Mouse (Mus musculus) cortical plate, adult 2 months (tissue): Measurements from ENCODE around the gene Slc1a3.

ENCODE experiments used
- CTCF ChIP-seq: fragments of 200-500 bp; IDR thresholded peaks from 2 replicates; pipeline ENCODE4 v1.5.1; 2011; ENCODE audit warnings: mild to moderate bottlenecking, control low read depth, low read length; ENCODE audit not compliant: insufficient read depth; ENCODE audit errors: extremely low read depth
- POLR2A ChIP-seq: fragments of 200-500 bp; IDR thresholded peaks from 2 replicates; pipeline ENCODE4 v1.6.1; 2011; ENCODE audit warnings: mild to moderate bottlenecking, low read length, control low read depth; ENCODE audit not compliant: insufficient read depth; ENCODE audit errors: extremely low read depth

DNA sequence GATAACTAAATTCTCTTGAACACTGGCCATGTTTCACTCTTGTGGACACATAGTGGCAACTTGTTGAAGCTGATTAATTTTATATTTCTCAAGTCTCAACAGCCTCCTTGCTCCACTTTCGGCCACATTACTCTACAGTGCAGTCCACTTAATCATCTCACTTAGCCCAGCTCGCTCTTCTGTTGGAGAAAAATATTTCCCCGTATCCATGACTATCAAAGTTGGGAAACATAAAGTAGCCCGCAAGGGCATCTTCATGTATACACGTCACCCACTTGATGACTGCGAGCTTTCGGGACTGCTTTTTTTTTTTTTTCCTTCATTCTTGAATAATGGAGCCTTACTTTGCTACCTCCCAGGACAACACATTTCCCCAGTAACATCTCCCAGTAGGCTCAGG, 25.1 kb downstream of the Slc1a3 start:
- no peak for TF ChIP-seq POLR2A
- TF ChIP-seq CTCF = no peak
